Comparison of ENCODE assay signal across 21 mouse cellular contexts in genomic region chr1:131624175-131624835, GRCm38 (mm10). TPM values are rescaled to one million over a fixed set of nuclear protein-coding genes. Genes with fewer than 3 reads are reported as not detected.
"Had no signal": no experiment of that assay in that cellular context is flagged by ENCODE, and none has a peak within 500 bp of the region (broad histone marks: within the 10 kb centered on the region; RNA-seq: fewer than 3 reads in every experiment).

No protein-coding gene starts in this region.

- H3K9ac ChIP-seq: kidney, embryonic 15.5 days; liver, embryonic 15.5 days; lung, embryonic 15.5 days had no signal

- DNase-seq: kidney, adult 18-20 months; kidney, postnatal 14 days; lung, postnatal 14 days; right cerebral cortex, postnatal 4 days; spleen, adult 18-20 months; thymus, adult 18-20 months; thymus, postnatal 14 days had no signal

- H3K36me3 ChIP-seq: kidney, embryonic 15.5 days; limb, embryonic 10.5 days; liver, embryonic 15.5 days; lung, embryonic 15.5 days had no signal

- H3K4me2 ChIP-seq: kidney, embryonic 15.5 days; liver, embryonic 15.5 days; lung, embryonic 15.5 days; midbrain, embryonic 11.5 days had no signal

- H3K9me3 ChIP-seq: kidney, embryonic 15.5 days; limb, embryonic 10.5 days; liver, embryonic 15.5 days; lung, embryonic 15.5 days had no signal

- H3K4me3 ChIP-seq: kidney, embryonic 15.5 days; left cerebral cortex, adult 2 months; limb, embryonic 10.5 days; liver, embryonic 15.5 days; lung, embryonic 15.5 days; megakaryocyte, embryonic 14.5 days had no signal

- H3K27me3 ChIP-seq: kidney, embryonic 15.5 days; liver, embryonic 15.5 days; lung, embryonic 15.5 days had no signal

- H3K27ac ChIP-seq: left cerebral cortex, adult 2 months; limb, embryonic 10.5 days; liver, embryonic 15.5 days; lung, embryonic 15.5 days; macrophage had no signal

- H3K4me1 ChIP-seq: kidney, embryonic 15.5 days; limb, embryonic 10.5 days; lung, embryonic 15.5 days; megakaryocyte, embryonic 14.5 days had no signal

RNA-seq across cellular contexts. Expression of gene Ctse, which starts 13.8 kb away (rescaled TPM):
- total RNA-seq: layer of hippocampus, postnatal 25 days had no signal
- polyA plus RNA-seq: limb, embryonic 10.5 days; neural tube, embryonic 14.5 days had no signal

RNA-seq across cellular contexts. Expression of gene Avpr1b, which starts 25.3 kb away (rescaled TPM):
- total RNA-seq: left cerebral cortex, adult 2 months; left cerebral cortex, postnatal 14 days; midbrain, postnatal 0 days had no signal
- polyA plus RNA-seq: kidney, embryonic 15.5 days; limb, embryonic 10.5 days; limb, embryonic 14.5 days; liver, embryonic 15.5 days; lung, embryonic 15.5 days; macrophage; midbrain, embryonic 11.5 days; midbrain, postnatal 0 days; neural tube, embryonic 14.5 days; stomach, embryonic 14.5 days had no signal
